Mouse (Mus musculus) MEL (cell line): ENCODE results near the gene Zbtb22. TPM values are rescaled to one million over a fixed set of nuclear protein-coding genes. Genes with fewer than 3 reads are reported as not detected.

ENCODE experiments used
- DNase-seq: peaks from one replicate; pipeline ENCODE4 v3.0.0; 2011; ENCODE audit warnings: low read depth, low spot score
- H3K27ac ChIP-seq: 2 replicates; pipeline ENCODE4 v1.5.1; 2012; ENCODE audit warnings: low read depth, mild to moderate bottlenecking, control low read depth, low read length, moderate library complexity; ENCODE audit not compliant: control insufficient read depth
- H3K27me3 ChIP-seq, 2 experiments: fragments of 150-350 bp in 1 of 2; sonication (generic) in 1 of 2; 2 replicates each; pipeline ENCODE4 v1.6.1; 2012; ENCODE audit warnings: low read length in 2 of 2, mild to moderate bottlenecking in 2 of 2, improper control_type of control experiment in 1 of 2, moderate library complexity in 1 of 2; ENCODE audit not compliant: insufficient read depth in 2 of 2, control insufficient read depth in 1 of 2
- H3K36me3 ChIP-seq, 2 experiments: 2 replicates each; pipeline ENCODE4 v1.6.1; 2012 to 2014; ENCODE audit warnings: low read length in 2 of 2, improper control_type of control experiment in 1 of 2, inconsistent platforms in 1 of 2, mild to moderate bottlenecking in 1 of 2; ENCODE audit not compliant: insufficient read depth in 2 of 2, control insufficient read depth in 1 of 2
- H3K4me1 ChIP-seq, 2 experiments: fragments of 150-350 bp in 1 of 2; sonication (generic) in 1 of 2; 2 replicates each; pipeline ENCODE4 v1.6.1; 2012; ENCODE audit warnings: low read length in 2 of 2, improper control_type of control experiment in 1 of 2, mild to moderate bottlenecking in 1 of 2; ENCODE audit not compliant: insufficient read depth in 2 of 2, control insufficient read depth in 1 of 2
- H3K4me3 ChIP-seq, 2 experiments: fragments of 150-350 bp in 1 of 2; sonication (generic) in 1 of 2; 2 replicates each; pipeline ENCODE4 v1.5.1; 2012; ENCODE audit warnings: low read depth in 2 of 2, low read length in 2 of 2, mild to moderate bottlenecking in 2 of 2, moderate library complexity in 2 of 2, control low read depth in 1 of 2, improper control_type of control experiment in 1 of 2; ENCODE audit not compliant: control insufficient read depth in 1 of 2, insufficient read depth in 1 of 2
- H3K79me2 ChIP-seq: 2 replicates; pipeline ENCODE4 v1.6.1; 2012; ENCODE audit warnings: mild to moderate bottlenecking, low read length, moderate library complexity; ENCODE audit not compliant: control insufficient read depth, poor library complexity, insufficient read depth
- H3K9ac ChIP-seq: 2 replicates; pipeline ENCODE4 v1.6.1; 2012; ENCODE audit warnings: low read depth, mild to moderate bottlenecking, control low read depth, low read length, moderate library complexity; ENCODE audit not compliant: control insufficient read depth, poor library complexity, severe bottlenecking
- H3K9me3 ChIP-seq: fragments of 150-350 bp; sonication (generic); replicated peaks from 2 replicates; pipeline ENCODE4 v1.6.1; 2012; ENCODE audit warnings: mild to moderate bottlenecking, low read length, improper control_type of control experiment, moderate library complexity; ENCODE audit not compliant: insufficient read depth
- BHLHE40 ChIP-seq: IDR thresholded peaks from 2 replicates; pipeline ENCODE4 v1.6.1; 2012; ENCODE audit warnings: low read depth, mild to moderate bottlenecking, inconsistent platforms, low read length, improper control_type of control experiment, borderline replicate concordance
- CHD1 ChIP-seq: IDR thresholded peaks from 2 replicates; pipeline ENCODE4 v1.6.1; 2012; ENCODE audit warnings: low read depth, mild to moderate bottlenecking, inconsistent platforms, low read length, improper control_type of control experiment
- CHD2 ChIP-seq: IDR thresholded peaks from 2 replicates; pipeline ENCODE4 v1.6.1; 2011; ENCODE audit warnings: low read length, improper control_type of control experiment
- CTCF ChIP-seq, 3 experiments: IDR thresholded peaks in 2 of 3; conservative IDR thresholded peaks in 1 of 3; 2 replicates each; pipeline ENCODE4 v1.5.1; 2011 to 2012; ENCODE audit warnings: low read length in 3 of 3, low read depth in 2 of 3, mild to moderate bottlenecking in 2 of 3, improper control_type of control experiment in 1 of 3, inconsistent platforms in 1 of 3, mixed read lengths in 1 of 3, moderate library complexity in 1 of 3; ENCODE audit not compliant: control insufficient read depth in 1 of 3, insufficient read depth in 1 of 3, poor library complexity in 1 of 3, severe bottlenecking in 1 of 3
- ELF1 ChIP-seq: IDR thresholded peaks from 2 replicates; pipeline ENCODE4 v1.6.1; 2014; ENCODE audit warnings: low read depth, mild to moderate bottlenecking, inconsistent platforms, low read length, improper control_type of control experiment, moderate library complexity
- EP300 ChIP-seq, 2 experiments: IDR thresholded peaks; 2 replicates each; pipeline ENCODE4 v1.6.1; 2011; ENCODE audit warnings: improper control_type of control experiment in 2 of 2, low read length in 2 of 2, low read depth in 1 of 2, mild to moderate bottlenecking in 1 of 2
- ETS1 ChIP-seq: IDR thresholded peaks from 2 replicates; pipeline ENCODE4 v1.6.1; 2012; ENCODE audit warnings: low read depth, mild to moderate bottlenecking, inconsistent platforms, low read length, improper control_type of control experiment, moderate library complexity
- GABPA ChIP-seq: IDR thresholded peaks from 2 replicates; pipeline ENCODE4 v1.6.1; 2012; ENCODE audit warnings: low read depth, mild to moderate bottlenecking, inconsistent platforms, low read length, improper control_type of control experiment, moderate library complexity
- GATA1 ChIP-seq: IDR thresholded peaks from 2 replicates; pipeline ENCODE4 v1.6.1; 2011; ENCODE audit warnings: low read depth, low read length, improper control_type of control experiment
- HCFC1 ChIP-seq: IDR thresholded peaks from 2 replicates; pipeline ENCODE4 v1.6.1; 2012; ENCODE audit warnings: low read depth, mild to moderate bottlenecking, inconsistent platforms, low read length, improper control_type of control experiment, moderate library complexity
- JUND ChIP-seq: IDR thresholded peaks from 2 replicates; pipeline ENCODE4 v1.6.1; 2011; ENCODE audit warnings: low read depth, mild to moderate bottlenecking, improper control_type of control experiment, low read length
- KAT2A ChIP-seq: conservative IDR thresholded peaks from 2 replicates; pipeline ENCODE4 v1.6.1; 2012; ENCODE audit warnings: low read depth, low read length, improper control_type of control experiment, inconsistent platforms
- MAX ChIP-seq: IDR thresholded peaks from 2 replicates; pipeline ENCODE4 v1.6.1; 2011; ENCODE audit warnings: low read length, improper control_type of control experiment
- MAZ ChIP-seq: IDR thresholded peaks from 2 replicates; pipeline ENCODE4 v1.6.1; 2012; ENCODE audit warnings: low read depth, mild to moderate bottlenecking, inconsistent platforms, low read length, improper control_type of control experiment
- MEF2A ChIP-seq: IDR thresholded peaks from 2 replicates; pipeline ENCODE4 v1.6.1; 2014; ENCODE audit warnings: low read depth, mild to moderate bottlenecking, inconsistent platforms, low read length, improper control_type of control experiment; ENCODE audit not compliant: poor library complexity, insufficient replicate concordance, severe bottlenecking; ENCODE audit errors: extremely low read depth
- MXI1 ChIP-seq: IDR thresholded peaks from 2 replicates; pipeline ENCODE4 v1.6.1; 2011; ENCODE audit warnings: mild to moderate bottlenecking, low read depth, low read length, improper control_type of control experiment
- MYB ChIP-seq: IDR thresholded peaks from 2 replicates; pipeline ENCODE4 v1.6.1; 2011; ENCODE audit warnings: mild to moderate bottlenecking, low read depth, low read length, improper control_type of control experiment
- MYC ChIP-seq: IDR thresholded peaks from 2 replicates; pipeline ENCODE4 v1.6.1; 2011; ENCODE audit warnings: low read depth, mild to moderate bottlenecking, low read length, improper control_type of control experiment, moderate library complexity
- NELFE ChIP-seq: IDR thresholded peaks from 2 replicates; pipeline ENCODE4 v1.6.1; 2011; ENCODE audit warnings: low read depth, low read length, improper control_type of control experiment
- NRF1 ChIP-seq: IDR thresholded peaks from 2 replicates; pipeline ENCODE4 v1.6.1; 2014; ENCODE audit warnings: low read depth, mild to moderate bottlenecking, inconsistent platforms, low read length, improper control_type of control experiment, moderate library complexity; ENCODE audit not compliant: poor library complexity, insufficient read depth, severe bottlenecking
- POLR2A ChIP-seq, 2 experiments: IDR thresholded peaks; 2 replicates each; pipeline ENCODE4 v1.6.1; 2011 to 2012; ENCODE audit warnings: low read length in 2 of 2, mild to moderate bottlenecking in 2 of 2, control low read depth in 1 of 2, improper control_type of control experiment in 1 of 2, low read depth in 1 of 2, moderate library complexity in 1 of 2; ENCODE audit not compliant: control insufficient read depth in 1 of 2, insufficient read depth in 1 of 2, poor library complexity in 1 of 2
- POLR2AphosphoS2 ChIP-seq: IDR thresholded peaks from 2 replicates; pipeline ENCODE4 v1.6.1; 2011; ENCODE audit warnings: low read length, improper control_type of control experiment
- POLR2AphosphoS5 ChIP-seq: IDR thresholded peaks from 2 replicates; pipeline ENCODE4 v1.6.1; 2012; ENCODE audit warnings: low read depth, borderline replicate concordance, mild to moderate bottlenecking, inconsistent platforms, low read length, moderate library complexity, mixed read lengths
- RAD21 ChIP-seq: IDR thresholded peaks from 2 replicates; pipeline ENCODE4 v1.6.1; 2011; ENCODE audit warnings: mild to moderate bottlenecking, low read depth, low read length, improper control_type of control experiment
- SIN3A ChIP-seq: IDR thresholded peaks from 2 replicates; pipeline ENCODE4 v1.6.1; 2012; ENCODE audit warnings: low read length, improper control_type of control experiment, inconsistent platforms
- SMC3 ChIP-seq: IDR thresholded peaks from 2 replicates; pipeline ENCODE4 v1.6.1; 2011; ENCODE audit warnings: low read depth, low read length, improper control_type of control experiment
- TAL1 ChIP-seq: IDR thresholded peaks from 2 replicates; pipeline ENCODE4 v1.6.1; 2012; ENCODE audit warnings: mild to moderate bottlenecking, inconsistent platforms, low read length, moderate library complexity, mixed read lengths
- TBP ChIP-seq: IDR thresholded peaks from 2 replicates; pipeline ENCODE4 v1.8.0; 2011; ENCODE audit warnings: low read depth, low read length, improper control_type of control experiment
- TCF12 ChIP-seq: IDR thresholded peaks from 2 replicates; pipeline ENCODE4 v1.6.1; 2014; ENCODE audit warnings: low read depth, mild to moderate bottlenecking, inconsistent platforms, low read length, improper control_type of control experiment, moderate library complexity
- USF1 ChIP-seq: IDR thresholded peaks from 2 replicates; pipeline ENCODE4 v1.6.1; 2014; ENCODE audit warnings: low read depth, mild to moderate bottlenecking, inconsistent platforms, low read length, improper control_type of control experiment, moderate library complexity
- USF2 ChIP-seq, 2 experiments: IDR thresholded peaks; 2 replicates each; pipeline ENCODE4 v1.6.1; 2011 to 2012; ENCODE audit warnings: improper control_type of control experiment in 2 of 2, low read length in 2 of 2, borderline replicate concordance in 1 of 2, inconsistent platforms in 1 of 2, low read depth in 1 of 2, mild to moderate bottlenecking in 1 of 2; ENCODE audit not compliant: insufficient read depth in 1 of 2
- ZC3H11A ChIP-seq: IDR thresholded peaks from 2 replicates; pipeline ENCODE4 v1.6.1; 2012; ENCODE audit warnings: low read depth, mild to moderate bottlenecking, inconsistent platforms, low read length, improper control_type of control experiment
- ZKSCAN1 ChIP-seq: IDR thresholded peaks from 2 replicates; pipeline ENCODE4 v1.6.1; 2012; ENCODE audit warnings: low read depth, mild to moderate bottlenecking, inconsistent platforms, low read length, improper control_type of control experiment, moderate library complexity
- ZMIZ1 ChIP-seq: IDR thresholded peaks from 2 replicates; pipeline ENCODE4 v1.6.1; 2012; ENCODE audit warnings: low read depth, mild to moderate bottlenecking, inconsistent platforms, low read length, improper control_type of control experiment, moderate library complexity
- ZNF384 ChIP-seq: IDR thresholded peaks from 2 replicates; pipeline ENCODE4 v1.6.1; 2012; ENCODE audit warnings: low read depth, mild to moderate bottlenecking, inconsistent platforms, low read length, improper control_type of control experiment
- polyA plus RNA-seq, 2 experiments: library from polyadenylated mRNA; stranded (reverse) in 1 of 2; unstranded in 1 of 2; fragments of >175 nt in 1 of 2; fragments of >200 nt in 1 of 2; gene quantifications; 2 replicates each; pipeline versions ENCODE4 v1.2.1 to v1.2.4; 2012; ENCODE audit warnings: low replicate concordance in 2 of 2, low read depth in 1 of 2; ENCODE audit not compliant: insufficient read length in 2 of 2, insufficient read depth in 1 of 2, missing spikeins in 1 of 2
- total RNA-seq: library from RNA; depleted of rRNA; stranded (reverse); fragments of 300-350 nt; gene quantifications from 2 replicates; pipeline ENCODE4 v1.2.3, GENCODE M21; 2012; rRNA removed

Gene Zbtb22
- total RNA-seq, result 18.6 and 20.2 TPM in 2 replicates
- 10 to 100 TPM in 1 of 2 experiments, not detected in 1; 30.0 TPM for polyA plus RNA-seq

DNA sequence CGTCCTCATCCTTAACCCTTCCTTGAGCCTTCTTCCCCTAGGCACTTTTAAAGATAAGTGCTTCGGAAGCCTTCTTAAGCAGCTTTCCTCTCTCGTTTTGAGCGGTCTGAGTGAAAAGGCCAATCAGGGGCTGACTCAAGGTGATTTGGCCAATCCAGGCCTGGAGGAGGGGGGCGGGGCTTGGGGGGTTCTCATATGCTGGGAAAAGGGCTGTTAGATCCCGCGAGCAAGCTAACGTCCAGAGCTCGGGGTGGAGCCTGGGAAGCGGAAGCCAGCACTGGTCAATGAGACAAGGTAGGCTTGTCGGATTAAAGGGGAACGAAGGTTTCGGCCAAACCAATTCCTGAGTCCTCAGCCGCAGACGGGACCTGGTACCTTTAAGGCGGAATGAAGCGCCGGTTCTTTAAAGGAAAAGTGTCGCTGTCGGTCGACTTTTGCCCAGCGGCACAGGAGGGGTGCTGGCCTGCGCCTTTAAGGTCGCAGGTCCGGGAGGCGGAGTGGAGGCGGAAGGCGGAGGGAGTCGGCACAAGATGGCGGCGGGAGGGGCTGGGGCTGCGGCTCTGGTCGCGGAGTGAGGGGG lies at the start of gene Zbtb22, which contains the start of gene Tapbp:
TSS of gene Zbtb22 (plus strand) at position 234 of the 580 bp plus-strand sequence.
TSS of gene Tapbp (plus strand) at position 229 of the 580 bp plus-strand sequence.
- peak; percentile 99 for DNase-seq
- Histone ChIP-seq H3K9ac (peak within 1 kb of the TSS; percentile 63), H3K4me1 (peaks cover 4 to 14% of the 10 kb centered on the region in 2 experiments; a peak in 2 of 4 replicates), H3K27me3 (no peaks in the 10 kb centered on the region), H3K36me3 (peaks cover 0 to 8% of the 10 kb centered on the region in 2 experiments), H3K4me3 (peak within 1 kb of the TSS; percentile 69 to 82), H3K27ac (peak within 1 kb of the TSS; percentile 41), H3K9me3 (no peaks in the 10 kb centered on the region), H3K79me2 (peaks cover 23% of the 10 kb centered on the region)
- TF ChIP-seq GATA1 (no peak; the same call in 1 of the 2 replicates), CHD2 (peak; percentile 84), NRF1 (0 out of 2 replicates have a peak, but pooled peaks have one; percentile 15), MYC (no peak), MAX (no peak), CTCF (IDR thresholded peaks at IDR 0.05 in 2 of 3, conservative IDR thresholded peaks at IDR 0.05 in 1 of 3; ENCODE audit: control insufficient read depth in 1 of 3, insufficient read depth in 1 of 3, low read depth in 2 of 3, low read length in 3 of 3, poor library complexity in 1 of 3, severe bottlenecking in 1 of 3) (no peak), EP300 (IDR thresholded peaks at IDR 0.05; ENCODE audit: low read depth in 1 of 2, low read length in 2 of 2) (no peak; a peak in 2 of 4 replicates), CHD1 (no peak), RAD21 (no peak), TBP (peak; percentile 83; the same call in 1 of the 2 replicates), ELF1 (peak; percentile 91), ZNF384 (no peak), BHLHE40 (0 out of 2 replicates have a peak, but pooled peaks have one; percentile 10), MXI1 (peak; percentile 83), POLR2AphosphoS5 (no peak), ZKSCAN1 (no peak), NELFE (peak; percentile 40; the same call in 1 of the 2 replicates), GABPA (no peak), POLR2AphosphoS2 (peak; percentile 90), ETS1 (peak; percentile 53; the same call in 1 of the 2 replicates), TAL1 (no peak), MEF2A (no peak), ZC3H11A (no peak), MAZ (no peak; the same call in none of the 2 replicates), HCFC1 (peak; percentile 92), MYB (0 out of 2 replicates have a peak, but pooled peaks have one; percentile 34), ZMIZ1 (peak; percentile 60; the same call in 1 of the 2 replicates), USF1 (0 out of 2 replicates have a peak, but pooled peaks have one; percentile 10), KAT2A (no peak; the same call in 1 of the 2 replicates), SIN3A (peak; percentile 100), POLR2A (IDR thresholded peaks at IDR 0.05; ENCODE audit: control insufficient read depth in 1 of 2, insufficient read depth in 1 of 2, low read depth in 1 of 2, low read length in 2 of 2, poor library complexity in 1 of 2) (peak; percentile 35 to 59; a peak in 3 of 4 replicates), USF2 (IDR thresholded peaks at IDR 0.05; ENCODE audit: borderline replicate concordance in 1 of 2, insufficient read depth in 1 of 2, low read depth in 1 of 2, low read length in 2 of 2) (peak in 1 of 2 experiments; percentile 81; a peak in 2 of 4 replicates), TCF12 (peak; percentile 45), SMC3 (no peak; the same call in 1 of the 2 replicates), JUND (no peak)
